Mouse (Mus musculus): Measurements from ENCODE around the gene Iars2.

- no peak for TF ChIP-seq POLR2A (IDR thresholded peaks at IDR 0.05; ENCODE audit: borderline replicate concordance, low read depth, low read length)
- TF ChIP-seq CTCF (IDR thresholded peaks at IDR 0.05; ENCODE audit: low read depth, low read length) = no peak
These were observed 66.6 kb downstream of the Iars2 start for GRCm38 (mm10) chr1:185262565-185262964.
